Mouse (Mus musculus) liver, postnatal 0 days (tissue): ENCODE data around the gene Sgta. TPM values are rescaled to one million over a fixed set of nuclear protein-coding genes. Genes with fewer than 3 reads are reported as not detected.
A peak's percentile ranks its signal among the peaks of the same experiment; 100 is the strongest.

Experiments used
- ATAC-seq: fragments of 200-750 bp; cut with Nextera tagmentation; 2 replicates; pipeline ENCODE4 v1.8.0; 2017; ENCODE audit warnings: mild to moderate bottlenecking, moderate library complexity
- DNase-seq: peaks from one replicate; pipeline ENCODE4 v3.0.0-alpha.2; 2016
- H3K27ac ChIP-seq: fragments of 300-500 bp; sonication (generic); 2 replicates; pipeline ENCODE4 v1.5.1; 2014; ENCODE audit warnings: antibody characterized with exemption, moderate library complexity, mild to moderate bottlenecking, low read depth
- H3K27me3 ChIP-seq: fragments of 300-500 bp; sonication (generic); 2 replicates; pipeline ENCODE4 v1.6.1; 2014; ENCODE audit warnings: low read length, control low read depth, mixed read lengths; ENCODE audit not compliant: insufficient read depth
- H3K36me3 ChIP-seq: fragments of 300-500 bp; sonication (generic); replicated peaks from 2 replicates; pipeline ENCODE4 v1.6.1; 2014; ENCODE audit warnings: mild to moderate bottlenecking, control low read depth, low read length, moderate library complexity, mixed read lengths; ENCODE audit not compliant: insufficient read depth
- H3K4me1 ChIP-seq: fragments of 300-500 bp; sonication (generic); 2 replicates; pipeline ENCODE4 v1.6.1; 2014; ENCODE audit warnings: antibody characterized with exemption, mild to moderate bottlenecking, control low read depth; ENCODE audit not compliant: insufficient read depth
- H3K4me2 ChIP-seq: fragments of 300-500 bp; sonication (generic); 2 replicates; pipeline ENCODE4 v1.6.1; 2014; ENCODE audit warnings: low read depth, mild to moderate bottlenecking, low read length, moderate library complexity, mixed read lengths
- H3K4me3 ChIP-seq: fragments of 300-500 bp; sonication (generic); 2 replicates; pipeline ENCODE4 v1.5.1; 2014; ENCODE audit warnings: low read depth, low read length
- H3K9ac ChIP-seq: fragments of 300-500 bp; sonication (generic); replicated peaks from 2 replicates; pipeline ENCODE4 v1.6.1; 2014; ENCODE audit warnings: mild to moderate bottlenecking, moderate library complexity
- H3K9me3 ChIP-seq: fragments of 300-500 bp; sonication (generic); 2 replicates; pipeline ENCODE4 v1.6.1; 2016; ENCODE audit warnings: mild to moderate bottlenecking, control low read depth, low read length, mixed read lengths
- CTCF ChIP-seq: sonication (generic); IDR thresholded peaks from 2 replicates; pipeline ENCODE4 v1.5.1; 2016; ENCODE audit warnings: antibody characterized with exemption, low read depth
- EP300 ChIP-seq: IDR thresholded peaks from 2 replicates; pipeline ENCODE4 v1.6.1; 2016; ENCODE audit warnings: antibody characterized with exemption, low read depth, mild to moderate bottlenecking
- WGBS: fragments of 180-500 bp; shearing (Covaris S2); extraction: QIAGEN DNeasy Blood & Tissue Kit; methylation state at CpG from one replicate; pipeline ENCODE4 v1.1.7; 2014; ENCODE audit not compliant: insufficient replicate concordance; 5-methylcytosine and 5-hydroxymethylcytosine counted together
- polyA plus RNA-seq: library from polyadenylated mRNA; unstranded; fragments of >200 nt; fragmentation: Nextera tagmentation; extraction: Ambion mirVana; gene quantifications from 2 replicates; pipeline ENCODE4 v1.2.1, GENCODE M21; 2015

Gene Sgta
- polyA plus RNA-seq, 1 experiment from 2014 or later: 50.2 TPM

DNA sequence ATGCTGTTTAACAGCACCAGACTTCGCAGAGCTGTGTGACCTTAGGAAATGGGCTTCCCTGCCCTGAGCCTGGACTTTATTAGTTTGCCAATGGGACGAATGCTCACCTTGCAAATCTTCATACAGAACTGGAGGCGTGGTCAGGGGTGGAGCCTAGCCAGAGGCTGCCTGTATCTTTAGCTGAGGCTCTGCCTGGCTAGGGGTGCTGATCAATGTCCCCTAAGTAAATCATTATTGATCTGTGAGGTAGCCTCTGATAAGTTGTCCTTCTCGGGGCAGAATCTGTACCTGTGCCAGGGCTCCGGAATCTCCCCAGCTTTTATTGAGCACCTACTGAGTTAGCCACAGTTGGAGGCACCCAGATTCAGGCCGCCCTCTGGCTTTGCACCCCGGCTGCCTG lies 30.6 kb upstream of the Sgta start:
- peak overlapping the region; percentile 49 for H3K4me3 ChIP-seq
- H3K36me3 ChIP-seq: peaks cover 18% of the 10 kb centered on the region
- H3K4me2 ChIP-seq: peak overlapping the region; percentile 69
- H3K9me3 ChIP-seq: no peaks in the 10 kb centered on the region; the same call in 1 of the 2 replicates
- 56% methylated on average over 7 of the region's 7 CpGs for WGBS
- peaks cover 23% of the 10 kb centered on the region for H3K4me1 ChIP-seq
- ATAC-seq: no peak
- H3K9ac ChIP-seq: peak overlapping the region; percentile 36; the same call in 1 of the 2 replicates
- DNase-seq: no peak
- no peaks in the 10 kb centered on the region for H3K27me3 ChIP-seq
- H3K27ac ChIP-seq: peak overlapping the region; percentile 95
- TF ChIP-seq EP300: no peak
- no peak for TF ChIP-seq CTCF

- DNase-seq: no peak
- Histone ChIP-seq H3K4me3 (no peak overlapping the region), H3K9ac (no peak overlapping the region), H3K36me3 (peaks cover 18% of the 10 kb centered on the region), H3K27me3 (no peaks in the 10 kb centered on the region), H3K4me2 (no peak overlapping the region), H3K9me3 (no peaks in the 10 kb centered on the region; the same call in 1 of the 2 replicates), H3K27ac (no peak overlapping the region), H3K4me1 (peaks cover 14% of the 10 kb centered on the region; the same call in 1 of the 2 replicates)
- 60% methylated on average over 2 of the region's 2 CpGs for WGBS
- TF ChIP-seq EP300 (no peak), CTCF (no peak)
- ATAC-seq: no peak
Measured at GRCm38 (mm10) chr10:81089216-81089615, 29.2 kb upstream of the Sgta start.

- Histone ChIP-seq H3K4me1 (peaks cover 6% of the 10 kb centered on the region; the same call in 1 of the 2 replicates), H3K27ac (no peak overlapping the region), H3K4me2 (no peak overlapping the region), H3K4me3 (no peak overlapping the region), H3K36me3 (peaks cover 18% of the 10 kb centered on the region), H3K9ac (no peak overlapping the region), H3K27me3 (no peaks in the 10 kb centered on the region), H3K9me3 (no peaks in the 10 kb centered on the region; the same call in 1 of the 2 replicates)
- 49% methylated on average over 2 of the region's 2 CpGs for WGBS
- no peak for ATAC-seq
- TF ChIP-seq CTCF: peak; percentile 67
- no peak for TF ChIP-seq EP300
- peak; percentile 56 for DNase-seq
Measured at GRCm38 (mm10) chr10:81087021-81087420, 27.0 kb upstream of the Sgta start.

GRCm38 (mm10) chr10:81082168-81082960 lies 22.4 kb upstream of the Sgta start:
- Histone ChIP-seq H3K4me3 (no peak overlapping the region), H3K36me3 (peaks cover 17% of the 10 kb centered on the region), H3K27me3 (no peaks in the 10 kb centered on the region), H3K9me3 (no peaks in the 10 kb centered on the region; the same call in 1 of the 2 replicates), H3K4me1 (no peaks in the 10 kb centered on the region), H3K4me2 (no peak overlapping the region), H3K27ac (no peak overlapping the region), H3K9ac (no peak overlapping the region)
- 57% methylated on average over 7 of the region's 7 CpGs for WGBS
- TF ChIP-seq EP300 (no peak), CTCF (peak; percentile 87)
- peak; percentile 51 for ATAC-seq
- peak; percentile 78 for DNase-seq

DNA sequence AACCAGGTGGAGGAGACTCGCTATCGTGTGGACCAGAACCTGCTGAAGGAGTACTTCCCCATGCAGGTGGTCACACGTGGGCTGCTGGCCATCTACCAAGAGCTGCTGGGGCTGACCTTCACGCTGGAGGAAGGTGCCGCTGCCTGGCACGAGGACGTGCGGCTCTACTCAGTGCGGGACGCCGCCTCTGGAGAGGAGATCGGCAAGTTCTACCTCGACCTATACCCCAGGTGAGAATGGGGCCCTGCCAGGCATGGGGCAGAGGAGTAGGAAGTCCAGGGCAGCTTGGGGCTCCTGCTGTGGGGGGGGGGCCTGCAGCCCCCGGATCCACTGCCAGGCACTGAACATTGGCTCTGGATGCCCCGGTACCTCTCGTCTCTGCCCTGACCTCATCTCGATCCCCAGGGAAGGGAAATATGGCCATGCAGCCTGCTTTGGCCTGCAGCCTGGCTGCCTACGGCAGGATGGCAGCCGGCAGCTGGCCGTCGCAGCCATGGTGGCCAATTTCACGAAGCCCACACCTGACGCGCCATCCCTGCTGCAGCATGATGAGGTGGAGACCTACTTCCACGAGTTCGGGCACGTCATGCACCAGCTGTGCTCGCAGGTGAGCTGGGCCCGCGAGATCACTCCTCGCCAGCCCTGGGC lies 20.2 kb upstream of the Sgta start:
- 90% methylated on average over 31 of the region's 31 CpGs for WGBS
- DNase-seq (no peak), ATAC-seq (no peak)
- no peak overlapping the region for H3K4me3 ChIP-seq
- H3K36me3 ChIP-seq: peaks cover 14% of the 10 kb centered on the region
- H3K27me3 ChIP-seq: no peaks in the 10 kb centered on the region
- H3K4me1 ChIP-seq: no peaks in the 10 kb centered on the region
- no peak overlapping the region for H3K4me2 ChIP-seq
- no peak for TF ChIP-seq CTCF
- no peak for TF ChIP-seq EP300
- no peak overlapping the region for H3K27ac ChIP-seq
- no peak overlapping the region for H3K9ac ChIP-seq
- no peaks in the 10 kb centered on the region for H3K9me3 ChIP-seq

DNA sequence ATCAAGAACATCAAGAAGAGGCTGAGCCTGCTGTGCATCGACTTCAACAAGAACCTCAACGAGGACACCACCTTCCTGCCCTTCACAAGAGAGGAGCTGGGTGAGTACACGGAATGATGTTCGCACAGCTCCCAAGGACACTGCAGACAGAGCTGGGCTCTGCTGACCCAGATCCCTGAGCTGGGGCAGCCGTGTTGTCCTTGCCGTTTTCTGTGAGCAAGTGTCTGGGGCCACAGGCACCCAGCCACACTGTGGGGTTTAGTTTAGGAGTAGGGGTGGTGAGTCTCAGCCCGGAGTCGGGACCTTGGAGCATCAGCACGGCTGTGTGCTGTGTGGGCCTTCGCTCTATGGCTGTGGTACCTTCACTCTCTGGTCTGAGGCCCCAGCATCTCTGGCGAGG lies 17.9 kb upstream of the Sgta start:
- no peak for TF ChIP-seq CTCF
- no peak for TF ChIP-seq EP300
- no peaks in the 10 kb centered on the region for H3K4me1 ChIP-seq
- no peaks in the 10 kb centered on the region for H3K9me3 ChIP-seq
- no peak for DNase-seq
- H3K27ac ChIP-seq: no peak overlapping the region
- H3K4me3 ChIP-seq: no peak overlapping the region
- H3K4me2 ChIP-seq: no peak overlapping the region
- no peaks in the 10 kb centered on the region for H3K27me3 ChIP-seq
- 83% methylated on average over 11 of the region's 11 CpGs for WGBS
- no peak overlapping the region for H3K9ac ChIP-seq
- peaks cover 14% of the 10 kb centered on the region; the same call in 1 of the 2 replicates for H3K36me3 ChIP-seq
- no peak for ATAC-seq
